Mouse (Mus musculus) mesoderm, embryonic 11.5 days (tissue): ENCODE data around the gene Gm47283.
"Not testable (repeated sequence)": the region's sequence is repeated elsewhere in the genome, so short reads cannot be mapped to it uniquely, and the experiment has no call there.

ENCODE experiments used
- DNase-seq: peaks from one replicate; pipeline ENCODE4 v3.0.0-alpha.2; 2012; ENCODE audit warnings: low read depth, low spot score

Gene Gm47283

GRCm38 (mm10) chrY:90784438-90784837 lies at the start of gene Gm47283:
Gene Gm47283 (plus strand): TSS chrY:90784738.
- not testable (repeated sequence) for DNase-seq

- DNase-seq = peak; percentile 71
Observed at GRCm38 (mm10) chrY:90735181-90735895, 49.2 kb upstream of the Gm47283 start.

GRCm38 (mm10) chrY:90736217-90737000 lies 48.1 kb upstream of the Gm47283 start:
- peak; percentile 73 for DNase-seq

GRCm38 (mm10) chrY:90737606-90738430 lies 46.7 kb upstream of the Gm47283 start:
- DNase-seq = peak; percentile 27

GRCm38 (mm10) chrY:90738431-90738680 lies 46.2 kb upstream of the Gm47283 start:
- no peak for DNase-seq

GRCm38 (mm10) chrY:90738841-90739530 lies 45.6 kb upstream of the Gm47283 start:
- DNase-seq = peak; percentile 78

- peak; percentile 89 for DNase-seq
Observed at GRCm38 (mm10) chrY:90739531-90740012, 45.0 kb upstream of the Gm47283 start.

- peak; percentile 95 for DNase-seq
Observed at GRCm38 (mm10) chrY:90740013-90740561, 44.5 kb upstream of the Gm47283 start.

GRCm38 (mm10) chrY:90741006-90741405 lies 43.5 kb upstream of the Gm47283 start:
- peak; percentile 93 for DNase-seq

- peak; percentile 88 for DNase-seq
Observed at GRCm38 (mm10) chrY:90741452-90742260, 42.9 kb upstream of the Gm47283 start.

GRCm38 (mm10) chrY:90742261-90743052 lies 42.1 kb upstream of the Gm47283 start:
- peak; percentile 86 for DNase-seq

- DNase-seq = peak; percentile 82
Observed at GRCm38 (mm10) chrY:90743053-90743810, 41.3 kb upstream of the Gm47283 start.

- DNase-seq = peak; percentile 76
Observed at GRCm38 (mm10) chrY:90743811-90744220, 40.7 kb upstream of the Gm47283 start.

GRCm38 (mm10) chrY:90744381-90744981 lies 40.1 kb upstream of the Gm47283 start:
- peak; percentile 87 for DNase-seq

GRCm38 (mm10) chrY:90745256-90745655 lies 39.3 kb upstream of the Gm47283 start:
- DNase-seq = peak; percentile 34

GRCm38 (mm10) chrY:90754721-90755120 lies 29.8 kb upstream of the Gm47283 start, which contains the start of gene Gm21860:
Gene Gm21860 (minus strand): TSS chrY:90754821.
- DNase-seq = not testable (repeated sequence)

GRCm38 (mm10) chrY:90839077-90839476 lies 54.5 kb downstream of the Gm47283 start, which contains the start of gene Gm21748:
Gene Gm21748 (minus strand): TSS chrY:90839177.
- DNase-seq = not testable (repeated sequence)
